Mouse (Mus musculus) cerebellum, postnatal 14 days (tissue): Measurements from ENCODE around the gene Zdhhc1.

ENCODE experiments used
- DNase-seq, 2 experiments: peaks; one replicate each; pipeline ENCODE4 v3.0.0; 2021; ENCODE audit warnings: mixed read lengths in 2 of 2

Gene Zdhhc1

DNA sequence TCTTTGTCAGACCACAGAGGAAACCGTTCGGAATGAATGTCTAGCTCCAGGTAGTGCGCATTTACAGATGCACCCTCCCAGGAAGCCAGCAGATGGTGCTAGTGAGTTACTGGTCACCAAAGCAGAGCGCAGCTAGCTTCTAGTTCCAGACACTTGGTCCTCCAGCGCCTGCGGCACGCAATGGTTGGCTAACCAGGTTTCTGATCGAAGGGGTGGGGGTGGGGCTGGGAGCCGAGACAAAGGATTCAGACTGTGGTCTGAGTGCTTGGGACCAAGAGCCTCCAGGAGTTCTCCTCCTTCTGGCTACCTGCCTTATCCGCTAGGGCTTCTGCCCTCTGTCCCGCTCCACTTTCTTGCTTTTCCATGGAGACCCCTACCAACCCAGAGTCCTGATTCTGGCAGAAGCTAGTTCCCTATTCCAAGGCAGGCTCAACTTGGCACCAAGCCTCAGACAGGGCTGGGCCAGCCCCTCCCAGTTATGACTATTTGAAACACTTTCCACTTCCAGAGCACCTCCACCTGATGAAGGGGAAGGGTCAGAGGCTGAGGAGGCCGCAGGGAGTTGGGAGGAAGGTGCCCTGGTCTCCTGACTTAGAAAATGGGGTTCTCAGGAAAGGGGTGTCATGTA lies 19.4 kb upstream of the Zdhhc1 start:
- peak; percentile 90 to 91 for DNase-seq

DNA sequence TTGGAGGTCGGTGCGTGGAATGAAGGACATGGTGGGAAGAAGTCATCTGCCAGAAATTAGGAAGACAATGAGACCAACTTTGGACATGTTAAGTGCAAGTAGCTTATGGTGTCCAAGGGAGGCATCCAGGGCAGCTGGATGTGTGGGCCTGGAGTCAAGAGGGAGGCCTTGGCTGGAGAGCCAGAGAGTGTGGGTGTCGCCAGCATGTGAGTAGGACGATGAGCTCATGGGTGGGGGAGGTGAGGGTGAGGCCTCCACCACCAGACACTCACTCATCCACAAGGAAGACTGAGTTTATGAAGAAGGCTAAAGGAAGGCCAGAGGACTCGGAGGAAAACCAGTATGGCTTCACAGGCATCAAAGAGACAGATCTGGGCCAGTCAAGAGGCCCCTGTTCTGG lies 18.0 kb upstream of the Zdhhc1 start:
- no peak for DNase-seq

DNA sequence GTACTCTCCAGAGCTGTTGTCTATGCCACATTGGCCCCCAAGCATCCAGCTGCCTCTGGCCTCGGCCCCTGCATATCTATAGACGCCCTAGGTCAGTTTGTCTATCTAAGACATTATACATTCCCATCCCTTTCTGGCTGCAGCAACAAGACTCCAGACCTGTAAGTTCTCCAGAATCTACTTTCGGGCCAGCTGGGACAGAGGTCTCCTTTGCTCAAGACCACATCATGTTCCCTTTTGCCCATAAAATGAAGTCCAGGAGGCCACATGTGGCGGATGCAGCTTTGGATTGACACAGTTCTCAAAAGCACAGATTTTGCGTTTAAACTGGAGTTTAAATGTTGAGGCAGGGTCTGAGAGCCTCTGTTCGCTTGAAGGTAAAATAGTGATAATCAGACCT lies 17.5 kb upstream of the Zdhhc1 start:
- DNase-seq, result no peak

DNA sequence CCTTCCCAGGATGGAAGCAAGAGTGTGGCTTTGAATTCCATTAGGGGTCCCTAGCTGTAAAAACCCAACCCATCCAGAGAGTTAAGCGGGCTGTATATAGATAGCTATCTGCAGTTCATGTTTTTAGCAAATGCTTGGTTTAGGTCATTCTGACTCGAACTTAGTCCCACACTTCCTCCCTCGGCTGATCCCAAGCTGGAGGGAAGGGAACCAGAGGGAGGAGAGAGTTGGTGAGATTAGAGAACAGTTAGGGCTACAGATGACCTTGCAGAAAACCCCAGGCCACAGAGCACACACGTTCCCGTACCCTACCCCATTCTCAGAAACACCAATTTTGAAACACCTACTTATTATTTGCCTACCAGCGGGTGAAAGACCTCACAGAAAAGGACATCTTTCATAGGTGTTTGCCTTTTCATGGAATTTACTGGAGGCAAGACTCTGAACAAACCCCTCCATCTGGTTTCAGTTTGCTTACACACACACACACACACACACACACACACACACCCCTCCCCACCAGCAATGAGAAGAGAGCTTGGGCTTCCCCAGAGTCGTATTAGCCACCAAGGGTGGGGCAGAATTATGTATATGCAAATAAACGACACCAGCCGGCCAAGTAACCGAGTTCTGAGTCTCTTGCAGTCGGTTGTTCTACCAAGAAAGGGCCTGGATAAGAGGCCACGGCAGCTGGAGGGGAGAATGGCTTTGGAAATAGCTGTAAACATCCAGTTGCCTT lies 13.5 kb upstream of the Zdhhc1 start:
- no peak for DNase-seq

DNA sequence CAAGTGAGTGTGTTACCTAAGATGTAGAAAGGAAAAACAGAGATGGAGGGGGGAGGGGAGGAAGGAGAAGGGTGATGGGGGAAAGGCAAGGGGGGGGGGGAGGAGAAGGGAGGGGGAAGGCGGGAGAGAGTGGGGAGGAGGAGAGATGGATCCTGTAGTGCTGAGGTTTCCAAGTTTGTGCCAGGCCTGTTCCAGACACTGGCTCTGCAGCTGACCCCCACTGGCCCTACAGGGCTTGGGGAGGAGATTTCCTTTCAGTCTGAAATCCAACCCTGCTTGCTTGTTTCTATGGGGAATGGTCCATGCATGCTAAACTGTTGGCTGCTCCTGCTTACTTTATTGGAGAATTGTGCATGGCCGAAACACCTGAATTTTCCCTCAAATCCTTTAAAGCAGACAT lies 12.1 kb upstream of the Zdhhc1 start:
- no peak for DNase-seq

DNA sequence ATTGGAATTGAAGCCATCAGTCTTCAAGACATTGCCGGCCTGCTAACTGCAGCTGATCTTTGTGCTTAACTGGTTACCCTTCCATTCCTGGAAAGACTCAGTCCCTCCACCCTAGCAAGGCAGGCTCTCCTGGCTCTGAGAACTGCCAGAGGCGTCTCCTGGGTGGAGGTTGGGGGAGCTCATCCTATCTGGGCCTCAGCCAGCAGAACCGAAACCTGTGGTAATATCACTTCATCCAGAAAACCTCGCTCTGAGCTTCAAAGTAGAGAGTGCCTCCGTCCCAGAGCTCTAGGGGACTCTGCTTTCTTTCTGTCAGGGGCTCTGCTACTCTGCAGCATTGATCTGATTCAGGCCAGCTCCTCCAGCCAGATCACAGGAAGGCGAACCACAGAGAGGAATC lies 10.3 kb upstream of the Zdhhc1 start:
- DNase-seq, result no peak

DNA sequence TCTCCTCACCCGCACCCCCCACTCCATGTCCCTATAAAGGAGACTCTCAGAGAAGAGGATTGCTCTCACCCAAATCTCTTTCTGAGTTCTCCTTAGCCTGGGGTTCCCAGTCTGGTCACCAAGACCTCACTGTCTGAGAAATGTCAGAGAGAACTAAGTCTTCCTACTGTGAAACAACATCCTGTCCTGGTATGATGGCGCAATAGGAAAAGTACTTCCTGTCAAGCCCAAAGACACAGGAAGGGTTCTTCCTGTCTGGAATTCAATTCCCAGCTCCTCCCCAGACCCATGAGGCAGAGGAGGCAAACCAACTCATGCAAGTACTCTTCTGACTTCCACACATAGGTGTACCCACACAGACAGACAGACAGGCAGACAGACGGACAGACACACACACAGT lies 7.9 kb upstream of the Zdhhc1 start:
- DNase-seq, result no peak

DNA sequence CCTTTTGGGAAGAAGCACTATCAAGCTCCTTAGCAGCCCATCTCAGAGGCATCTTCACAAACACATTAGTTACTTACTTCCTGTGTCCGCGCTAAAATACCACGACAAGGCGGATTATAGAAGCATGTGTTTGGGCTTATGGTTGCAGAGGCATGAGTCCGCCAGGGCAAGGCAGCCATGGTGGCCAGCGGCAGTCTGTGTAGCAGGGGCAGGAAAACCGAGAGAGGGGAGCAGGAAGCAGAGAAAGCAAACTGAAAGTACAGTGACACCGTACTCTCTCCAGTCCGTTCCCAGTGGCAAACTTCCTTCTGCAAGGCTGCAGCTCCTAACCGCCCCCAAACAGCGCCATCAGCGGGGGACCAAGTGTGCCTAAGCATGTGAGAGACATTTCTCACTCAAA lies 3.1 kb upstream of the Zdhhc1 start:
- DNase-seq, result no peak

DNA sequence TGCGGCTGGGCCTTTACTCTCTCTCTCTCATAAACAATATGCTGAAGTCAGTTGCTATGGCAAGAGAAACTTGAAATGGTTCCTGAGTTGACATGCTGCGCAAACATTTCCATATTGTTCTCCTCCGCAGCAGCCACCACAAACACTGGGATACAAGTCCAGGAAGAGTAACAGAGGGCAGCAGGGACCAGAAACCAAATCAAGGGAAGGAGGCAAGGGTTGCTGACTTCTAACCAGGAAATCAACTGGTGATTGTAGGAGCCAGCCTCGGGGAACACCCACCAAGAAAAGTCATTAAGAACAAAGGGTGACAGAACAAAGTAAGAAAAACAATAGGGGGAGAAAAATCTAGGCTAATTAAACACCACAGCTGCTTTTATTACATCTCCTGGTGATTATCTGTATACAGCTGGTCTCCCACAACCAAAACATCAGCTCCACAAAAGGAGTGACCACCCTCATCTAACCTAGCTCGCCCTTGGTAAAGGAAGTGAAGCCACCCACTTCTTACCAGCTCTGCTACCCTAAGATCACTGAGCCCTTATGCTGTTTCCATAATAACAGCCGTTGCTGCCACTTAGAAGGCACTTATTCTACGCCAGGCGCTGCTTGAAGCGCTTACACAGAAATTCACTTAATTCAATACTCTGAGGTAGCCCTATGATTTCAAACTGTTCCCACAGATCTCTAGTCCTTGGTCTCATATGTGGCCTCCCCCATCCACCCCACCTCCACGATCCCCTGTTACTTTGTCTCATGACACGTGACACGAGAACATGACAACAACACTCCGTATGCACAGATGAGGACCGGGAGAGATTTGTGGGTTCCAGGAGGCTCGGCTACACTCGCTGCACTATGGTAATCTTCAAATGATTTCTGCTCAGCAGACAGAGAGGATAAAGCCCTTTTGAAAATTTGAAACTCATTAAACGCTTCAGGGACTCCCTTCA lies 1.1 kb downstream of the Zdhhc1 start:
- DNase-seq, result peak in 1 of 2 experiments; percentile 22

DNA sequence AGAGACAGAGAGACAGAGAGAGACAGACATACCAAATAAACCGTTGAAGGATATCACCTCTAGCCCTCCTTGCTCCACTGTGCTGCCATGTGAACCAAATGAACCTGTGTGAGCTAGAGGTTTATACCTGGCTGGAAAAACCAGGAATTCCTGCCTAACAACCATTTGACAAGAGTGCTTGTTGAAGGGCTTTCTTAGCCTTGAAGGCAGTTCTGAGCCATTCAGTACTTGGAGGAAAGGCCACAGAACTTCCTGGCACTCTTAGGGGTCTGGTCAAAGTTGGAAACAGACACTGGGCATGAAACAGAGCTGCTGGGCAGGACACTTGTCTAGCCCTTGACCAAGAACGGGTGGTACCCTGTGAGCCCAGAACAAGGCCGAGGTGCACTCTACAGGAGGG lies 2.1 kb downstream of the Zdhhc1 start:
- DNase-seq, result no peak

DNA sequence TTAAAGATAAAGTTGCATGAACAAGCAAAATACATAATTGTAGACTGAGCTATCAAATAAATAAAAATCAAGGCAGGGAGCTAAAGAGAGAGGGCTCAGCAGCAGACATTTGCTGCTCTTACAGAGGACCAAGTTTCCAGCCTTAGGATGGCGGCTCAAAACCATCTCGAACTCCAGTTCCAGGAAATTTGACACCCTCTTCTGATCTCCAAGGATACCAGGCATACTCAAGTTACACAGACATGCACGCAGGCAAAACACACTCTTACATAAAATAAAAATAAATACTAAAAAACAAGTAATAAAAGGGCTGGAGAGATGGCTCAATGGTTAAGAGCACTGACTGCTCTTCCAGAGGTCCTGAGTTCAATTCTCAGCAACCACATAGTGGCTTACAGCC lies 3.2 kb downstream of the Zdhhc1 start:
- no peak for DNase-seq

DNA sequence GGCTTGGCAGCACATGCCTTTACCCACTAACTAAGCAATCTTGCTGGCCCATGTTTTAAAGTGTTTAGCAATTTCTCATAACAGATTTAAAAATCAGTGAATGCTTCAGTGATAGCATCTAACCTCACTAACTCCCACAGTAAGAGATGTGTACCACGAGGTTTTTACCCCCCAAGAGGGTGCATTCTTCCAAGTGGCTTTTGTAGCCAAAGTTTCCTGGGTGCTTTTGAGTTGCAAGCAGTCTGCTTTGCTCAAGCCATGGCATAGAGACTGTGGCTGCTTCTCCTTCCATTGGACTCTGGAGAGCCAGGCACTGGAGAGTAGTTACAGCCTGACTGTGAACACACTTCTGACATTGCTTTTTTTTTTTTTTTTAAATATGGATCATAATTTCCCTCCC lies 7.4 kb downstream of the Zdhhc1 start:
- DNase-seq, result no peak

DNA sequence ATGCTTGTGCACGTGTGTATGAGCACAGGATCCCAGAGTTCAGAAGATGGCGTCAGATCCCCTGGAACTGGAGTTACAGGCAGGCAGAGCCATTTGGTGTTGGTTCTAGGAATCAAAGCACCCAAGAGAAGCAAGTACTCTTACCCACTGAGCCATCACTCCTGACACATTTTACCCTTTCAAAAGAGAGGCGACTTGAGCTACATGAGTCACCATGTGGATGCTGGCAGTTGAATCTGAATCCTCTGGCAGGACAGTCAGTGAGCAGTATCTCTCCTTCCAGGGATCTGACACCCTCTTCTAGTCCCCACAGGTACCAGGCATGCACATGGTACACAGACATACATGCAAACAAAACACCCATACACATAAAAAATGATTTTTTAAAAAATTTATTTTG lies 8.6 kb downstream of the Zdhhc1 start:
- no peak for DNase-seq

DNA sequence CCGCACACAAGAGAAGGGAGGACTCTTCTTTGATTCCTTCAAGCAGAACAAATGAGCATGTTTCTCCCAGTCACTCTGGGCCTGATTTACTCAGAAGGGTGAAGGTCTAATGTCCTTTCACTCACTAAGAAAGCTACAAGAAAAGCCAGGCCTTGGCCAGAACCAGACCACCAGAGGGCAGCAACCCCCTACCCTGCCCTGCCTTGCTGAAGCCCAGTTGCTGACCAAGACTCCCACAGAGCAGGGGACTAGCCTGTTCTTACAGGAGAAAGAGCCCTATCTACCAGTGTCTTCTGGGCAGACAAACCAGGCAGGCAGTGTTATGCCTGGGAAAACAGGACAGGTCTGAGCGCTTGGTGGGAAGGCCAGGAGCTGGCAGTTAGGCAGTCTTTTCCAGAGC lies 12.3 kb downstream of the Zdhhc1 start:
- peak; percentile 68 to 78 for DNase-seq

DNA sequence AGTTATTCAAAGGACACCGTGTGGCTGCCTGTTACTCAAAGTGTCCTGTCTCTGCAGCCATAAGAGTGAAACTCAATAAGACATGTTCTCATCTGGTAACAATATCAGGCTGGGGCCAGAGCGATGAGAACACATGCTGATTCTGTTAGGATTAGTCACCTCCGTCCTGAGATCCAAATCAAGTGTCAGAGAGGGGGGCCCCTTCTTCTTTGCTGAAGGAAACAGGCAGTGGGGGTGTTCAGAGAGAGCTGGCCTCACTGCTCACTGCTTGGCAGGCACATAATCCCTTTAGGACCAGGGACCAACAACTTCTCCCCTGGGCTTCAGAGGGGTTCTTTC lies 12.7 kb downstream of the Zdhhc1 start:
- DNase-seq, result no peak

DNA sequence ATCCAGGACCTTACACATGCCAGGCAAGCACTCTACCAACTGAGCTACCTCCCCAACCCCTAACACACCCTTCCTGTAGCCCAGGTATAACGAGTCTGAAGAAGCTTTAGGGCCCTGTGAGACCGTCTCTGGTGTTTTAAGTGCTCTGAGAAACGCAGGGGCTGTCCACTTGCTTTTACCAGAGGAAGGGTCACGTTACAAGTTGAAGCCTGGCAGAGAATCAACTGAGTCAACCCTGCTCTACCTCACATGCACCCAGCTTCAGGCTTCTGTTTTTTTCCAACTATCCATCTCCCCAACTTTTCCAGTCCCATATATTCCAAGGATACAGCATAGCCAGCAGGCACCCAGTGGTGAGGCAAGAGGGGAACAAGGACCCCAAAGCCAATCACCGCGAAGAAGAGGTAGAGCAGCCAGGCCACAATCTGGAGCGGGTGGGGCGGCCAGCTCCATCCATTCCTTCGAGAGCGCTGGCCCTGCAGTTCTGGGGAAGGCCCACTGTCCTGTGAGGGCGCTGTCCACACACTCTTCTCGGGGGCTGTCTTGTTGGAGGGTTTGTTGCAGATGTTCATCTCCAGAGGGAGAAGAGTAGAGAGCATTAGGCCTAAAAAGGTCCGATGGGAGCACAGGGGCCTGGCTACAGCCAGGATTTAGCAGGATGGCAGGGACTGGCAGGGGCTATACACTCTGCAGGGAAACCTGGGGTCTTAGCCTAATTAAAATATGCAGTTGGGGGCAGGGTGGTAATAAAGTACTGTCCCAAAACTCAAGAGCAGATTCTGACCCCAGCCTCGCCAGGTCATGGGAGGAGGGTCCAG lies 13.3 kb downstream of the Zdhhc1 start:
- peak; percentile 62 to 82 for DNase-seq

DNA sequence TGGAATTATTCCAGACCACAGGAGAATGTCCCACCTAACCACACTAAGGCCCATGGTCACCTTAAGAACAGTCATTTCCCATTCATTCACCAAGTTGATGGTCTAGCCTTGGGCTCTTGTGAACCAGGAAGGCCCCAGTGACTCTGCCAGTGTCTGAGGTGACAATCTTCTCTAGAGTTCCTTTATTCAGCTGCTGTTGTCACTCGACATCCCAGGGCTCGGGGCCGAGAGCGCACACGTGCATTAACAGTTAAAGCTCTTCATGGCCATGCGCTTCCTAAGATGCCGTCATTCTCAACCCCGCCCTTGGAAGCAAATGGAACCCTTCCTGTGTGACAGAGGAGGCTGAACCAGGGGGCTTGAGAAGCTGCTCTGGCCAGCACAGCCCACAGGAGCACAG lies 14.6 kb downstream of the Zdhhc1 start:
- no peak for DNase-seq

DNA sequence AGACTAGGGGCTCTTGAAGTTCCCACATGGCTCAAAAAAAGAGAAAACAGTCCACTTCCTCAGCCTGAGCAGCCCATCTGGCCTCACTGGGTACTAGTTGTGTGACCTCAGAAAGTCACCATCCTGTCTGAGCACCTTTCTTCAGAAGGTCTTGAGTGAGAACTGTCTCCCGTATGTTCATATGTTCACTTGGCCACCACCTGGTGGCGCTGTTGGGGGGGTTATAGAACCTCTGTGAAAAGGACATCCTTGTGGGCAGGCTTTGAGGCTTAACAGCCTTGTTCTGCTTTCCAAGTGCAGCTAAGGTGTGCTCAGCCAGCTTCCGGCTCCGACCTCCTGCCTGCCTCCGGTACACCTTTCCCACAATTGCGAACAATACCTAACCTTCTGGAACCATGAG lies 15.2 kb downstream of the Zdhhc1 start:
- peak in 1 of 2 experiments; percentile 76 for DNase-seq

DNA sequence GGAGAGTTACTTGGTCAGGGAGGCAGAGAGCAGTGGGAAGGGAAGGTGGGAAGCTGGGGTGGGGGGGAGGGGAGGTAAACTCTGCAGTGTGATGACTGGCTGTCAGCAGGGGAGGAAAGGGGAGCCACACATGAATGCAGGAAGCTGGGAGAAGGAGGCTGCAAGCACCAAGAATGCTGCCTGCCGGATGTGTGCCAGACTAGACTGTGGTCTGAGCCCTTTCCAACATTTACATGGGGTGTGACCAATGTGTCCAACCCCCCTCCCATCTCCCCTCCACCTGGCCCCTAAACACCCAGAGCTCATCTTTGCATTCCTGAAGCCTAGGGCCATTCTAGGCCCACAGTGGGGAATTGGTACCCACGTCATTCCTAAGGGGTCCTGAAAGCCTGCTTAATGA lies 15.7 kb downstream of the Zdhhc1 start:
- DNase-seq, result no peak

DNA sequence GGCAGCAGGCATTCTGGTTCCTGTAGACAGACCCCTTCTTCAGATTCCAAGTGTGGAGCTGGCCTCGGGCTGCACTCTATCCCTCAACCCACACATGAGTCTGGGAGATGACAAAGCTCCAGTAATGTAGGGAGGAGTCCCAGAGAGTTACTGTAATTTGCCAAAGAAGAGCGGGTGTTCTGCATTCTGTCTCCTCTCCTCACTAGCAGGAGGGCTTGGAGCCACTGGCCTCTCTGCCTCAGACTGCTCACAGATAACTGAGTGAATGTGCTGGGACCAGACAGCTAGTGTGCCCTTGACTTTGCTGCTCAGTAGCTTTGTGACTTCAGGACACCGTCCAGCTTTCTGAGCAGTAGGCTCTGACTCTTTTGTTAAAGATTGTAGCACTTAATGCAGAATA lies 18.9 kb downstream of the Zdhhc1 start:
- no peak for DNase-seq

DNA sequence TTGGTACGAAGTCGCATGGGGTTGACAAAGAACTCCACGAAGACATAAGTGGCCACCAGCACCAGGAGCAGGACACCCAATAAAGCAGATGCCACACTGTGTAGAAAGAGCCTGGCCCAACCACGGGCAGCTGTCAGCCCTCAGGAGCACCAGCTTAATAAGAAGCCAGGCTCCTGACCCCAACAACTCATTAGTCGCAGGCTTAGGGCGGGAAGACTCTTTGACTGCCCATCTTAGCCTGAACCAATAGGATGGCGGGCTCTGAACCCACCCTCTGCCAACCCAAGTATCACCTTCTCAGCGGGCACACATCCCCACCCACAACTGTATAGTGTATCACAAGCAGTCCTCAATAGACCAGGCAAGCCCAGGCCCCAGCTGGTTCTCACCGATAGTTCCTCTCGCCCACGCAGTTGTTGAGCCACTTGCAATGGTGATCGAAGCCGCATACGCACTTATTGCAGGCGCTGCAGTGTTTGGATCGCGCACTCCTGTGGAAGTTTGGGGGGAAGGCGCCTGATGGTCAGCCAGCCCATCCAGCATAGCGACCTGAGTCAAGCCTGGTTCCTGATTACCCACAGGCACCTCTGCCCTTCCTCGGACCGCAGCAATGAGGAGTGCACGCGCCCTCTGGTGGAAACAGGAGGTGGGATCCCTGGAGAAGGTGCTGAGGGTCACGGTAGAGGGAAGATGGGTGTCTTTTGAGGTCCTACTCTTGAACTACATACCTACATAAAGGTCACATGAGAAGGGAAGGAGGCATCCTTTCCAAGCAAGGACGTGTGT lies 19.9 kb downstream of the Zdhhc1 start:
- peak; percentile 85 to 88 for DNase-seq

DNA sequence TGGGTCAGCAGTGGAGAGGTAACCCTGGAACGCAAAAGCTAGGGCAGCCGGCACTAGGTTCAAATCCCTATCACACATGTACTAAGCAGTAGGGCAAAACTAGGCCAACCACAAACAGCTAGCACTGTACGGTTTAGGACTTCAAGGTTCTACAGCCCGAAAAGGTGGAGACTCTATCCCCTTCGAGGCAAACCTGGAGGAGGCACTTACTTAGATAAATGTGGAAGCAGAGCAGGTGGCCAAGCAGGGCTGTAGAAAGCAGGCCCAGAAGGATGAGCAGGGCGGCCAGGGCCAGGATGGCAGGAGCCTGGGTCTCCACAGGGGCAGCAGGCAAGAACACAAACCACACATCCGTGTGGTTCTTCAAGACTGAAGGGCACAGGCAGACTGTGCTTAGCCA lies 20.5 kb downstream of the Zdhhc1 start:
- DNase-seq, result no peak
